Mouse (Mus musculus): ENCODE data around the gene Cog7.
A peak's percentile ranks its signal among the peaks of the same experiment; 100 is the strongest.

GRCm38 (mm10) chr7:122020667-122021354, 39.3 kb upstream of the Cog7 start, which contains the start of gene Gga2:
- no peak for TF ChIP-seq CTCF (IDR thresholded peaks at IDR 0.05; ENCODE audit: insufficient read depth, low read length)
- TF ChIP-seq POLR2A (IDR thresholded peaks at IDR 0.05; ENCODE audit: borderline replicate concordance, extremely low read depth, low read depth, low read length): peak; percentile 66; the same call in 1 of the 2 replicates
